Mouse (Mus musculus) lung, postnatal 36 days (tissue): ENCODE measurements around the gene Obsl1.

Experiments
- DNase-seq: peaks from one replicate; pipeline ENCODE4 v3.0.0; 2022; ENCODE audit warnings: mixed read lengths

The Obsl1 gene

DNA sequence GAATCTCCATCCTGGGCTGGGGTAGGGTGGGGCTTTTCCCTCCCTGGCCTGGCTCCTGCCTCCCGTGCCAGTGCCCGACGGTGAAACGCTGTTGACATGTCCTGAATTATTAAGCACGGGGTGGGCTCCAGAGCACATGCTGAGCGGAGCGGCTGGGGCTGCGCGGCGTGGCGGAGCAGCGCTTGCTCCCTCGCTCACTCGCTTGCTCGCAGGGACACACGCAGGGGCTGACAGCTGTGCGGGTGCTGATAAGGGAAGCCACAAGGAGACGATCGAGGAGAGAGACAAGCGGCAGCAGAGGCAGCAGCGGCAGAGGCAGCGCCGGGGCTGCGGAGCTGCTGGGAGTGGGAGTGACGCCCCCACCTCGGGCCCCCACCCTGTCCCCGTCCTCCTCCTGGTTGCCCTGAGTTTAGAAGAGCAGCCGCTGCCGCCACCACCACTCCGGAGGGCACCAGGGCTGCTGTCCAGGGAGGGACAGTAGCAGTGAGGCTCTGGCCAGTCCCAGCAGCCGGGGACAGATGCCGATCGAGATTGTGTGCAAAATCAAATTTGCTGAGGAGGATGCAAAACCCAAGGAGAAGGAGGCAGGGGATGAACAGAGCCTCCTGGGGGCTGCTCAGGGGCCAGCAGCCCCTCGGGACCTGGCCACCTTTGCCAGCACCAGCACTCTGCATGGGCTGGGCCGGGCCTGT is 55.8 kb downstream of the Obsl1 start, which contains the start of gene Asic4:
Asic4 (plus strand) TSS at position 123 of the 692 bp plus-strand sequence.
- no peak for DNase-seq

DNA sequence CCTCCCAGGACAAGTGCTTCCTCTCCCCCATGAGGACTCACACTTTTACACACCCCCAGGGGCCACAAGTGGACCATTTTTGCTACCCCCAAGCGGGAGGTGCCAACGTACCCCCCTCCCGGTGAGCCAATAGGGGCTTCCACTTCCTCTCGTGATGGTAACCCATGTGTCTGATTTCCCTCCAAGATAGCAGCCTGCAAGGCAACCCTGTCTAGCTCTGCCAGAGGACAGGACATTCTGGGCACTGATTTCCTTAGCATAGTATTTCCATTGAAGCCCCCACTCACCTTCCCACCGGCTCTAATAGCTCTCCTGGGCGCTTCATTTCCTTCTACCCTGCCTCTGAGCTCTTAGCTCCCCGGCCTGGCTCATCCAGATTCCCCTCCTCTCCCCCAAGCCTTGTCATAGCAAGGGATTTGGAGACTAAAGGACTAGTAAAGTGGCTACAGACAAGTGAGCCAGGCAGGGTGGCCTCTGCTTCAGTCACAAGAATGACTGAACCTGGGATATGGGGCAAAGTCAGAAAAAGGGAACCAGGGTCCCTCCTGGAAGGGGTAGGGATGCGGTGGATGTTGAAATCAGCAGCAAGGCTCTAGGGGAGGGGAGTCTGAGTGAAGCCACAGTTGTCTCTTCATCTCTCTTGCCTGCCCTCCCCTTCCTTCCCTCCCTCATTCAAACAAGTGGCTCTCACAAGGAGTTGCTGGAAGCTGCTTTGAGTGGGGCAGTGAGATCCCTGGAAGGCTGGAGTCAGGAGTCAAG is 56.7 kb downstream of the Obsl1 start:
- DNase-seq, result no peak

- no peak for DNase-seq
Measured at GRCm38 (mm10) chr1:75448937-75449336, 57.3 kb downstream of the Obsl1 start.

DNA sequence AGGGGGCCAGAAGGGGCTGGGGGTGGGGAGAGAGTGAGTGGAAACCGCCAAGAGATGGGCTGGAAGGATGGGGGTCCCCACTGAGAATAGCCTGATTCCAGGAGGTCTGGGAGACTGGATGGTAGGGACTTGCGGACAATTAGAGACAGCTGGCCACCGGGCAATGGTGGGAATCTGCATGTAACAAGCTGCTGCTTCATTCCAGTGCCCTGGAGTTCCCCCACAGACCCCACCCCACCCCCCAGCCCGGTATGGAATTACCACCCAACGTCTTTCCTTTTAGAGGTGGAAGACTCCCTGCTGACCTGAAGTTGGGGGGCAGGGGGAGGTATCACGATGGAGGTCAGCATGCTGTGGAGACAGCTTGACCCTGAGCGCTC is 58.2 kb downstream of the Obsl1 start:
- DNase-seq, result no peak

DNA sequence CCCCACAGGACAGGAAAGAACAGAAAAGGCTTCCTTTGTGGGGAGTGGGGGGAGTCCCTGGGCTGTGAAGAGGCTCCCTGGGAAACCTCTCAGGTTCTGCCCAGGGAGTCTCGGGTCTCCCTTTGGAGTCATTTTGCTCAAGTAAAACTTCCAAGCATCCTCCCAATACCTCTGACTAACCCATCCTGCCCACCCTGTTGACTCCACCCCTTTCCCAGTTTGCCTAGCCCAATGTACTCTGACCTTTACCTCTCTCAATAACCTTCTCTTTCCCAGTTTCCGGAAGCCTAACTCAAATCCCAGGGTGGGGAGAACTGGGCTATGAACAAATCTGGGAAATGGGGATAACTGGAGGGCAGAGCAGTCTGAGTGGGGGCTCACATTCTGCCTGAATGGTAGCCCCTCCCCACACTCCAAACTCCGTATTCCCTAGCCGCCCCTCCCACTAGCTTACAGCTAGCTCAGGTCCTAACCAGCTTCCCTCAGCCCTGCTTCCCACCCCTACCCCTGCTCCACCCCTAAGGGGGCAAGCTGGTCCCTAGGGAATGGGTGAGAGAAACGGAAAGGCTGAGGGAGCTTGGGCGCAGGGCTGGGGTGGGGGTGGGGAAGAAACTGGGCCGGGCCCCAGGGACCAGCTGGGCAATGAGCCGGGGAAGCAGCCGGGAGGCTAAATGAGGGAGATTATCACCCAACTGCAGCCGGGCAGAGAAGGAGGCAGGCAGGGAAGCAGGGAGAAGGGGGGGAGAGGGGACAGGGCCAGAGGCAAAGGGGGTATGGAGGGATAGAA is 58.8 kb downstream of the Obsl1 start:
- DNase-seq, result no peak

DNA sequence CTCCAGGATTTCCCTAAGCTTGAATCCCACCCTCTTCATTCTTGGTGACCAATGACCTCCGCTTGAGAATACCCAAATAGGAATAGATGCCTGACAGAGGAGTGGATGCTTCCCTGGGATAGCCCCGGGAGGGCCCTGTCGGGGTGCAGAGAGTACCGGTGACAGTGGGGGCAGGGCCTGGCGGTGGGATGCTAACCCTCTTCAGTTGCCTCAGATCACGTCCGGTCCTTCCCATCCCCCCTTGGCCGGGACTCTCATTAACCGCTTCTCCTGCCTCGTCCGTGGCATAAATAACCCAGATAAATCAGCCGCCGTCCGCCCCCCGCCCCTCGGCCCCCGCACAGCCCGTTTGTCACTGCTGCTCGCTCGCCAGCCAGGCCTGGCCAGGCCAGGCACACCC is 59.6 kb downstream of the Obsl1 start:
- no peak for DNase-seq

DNA sequence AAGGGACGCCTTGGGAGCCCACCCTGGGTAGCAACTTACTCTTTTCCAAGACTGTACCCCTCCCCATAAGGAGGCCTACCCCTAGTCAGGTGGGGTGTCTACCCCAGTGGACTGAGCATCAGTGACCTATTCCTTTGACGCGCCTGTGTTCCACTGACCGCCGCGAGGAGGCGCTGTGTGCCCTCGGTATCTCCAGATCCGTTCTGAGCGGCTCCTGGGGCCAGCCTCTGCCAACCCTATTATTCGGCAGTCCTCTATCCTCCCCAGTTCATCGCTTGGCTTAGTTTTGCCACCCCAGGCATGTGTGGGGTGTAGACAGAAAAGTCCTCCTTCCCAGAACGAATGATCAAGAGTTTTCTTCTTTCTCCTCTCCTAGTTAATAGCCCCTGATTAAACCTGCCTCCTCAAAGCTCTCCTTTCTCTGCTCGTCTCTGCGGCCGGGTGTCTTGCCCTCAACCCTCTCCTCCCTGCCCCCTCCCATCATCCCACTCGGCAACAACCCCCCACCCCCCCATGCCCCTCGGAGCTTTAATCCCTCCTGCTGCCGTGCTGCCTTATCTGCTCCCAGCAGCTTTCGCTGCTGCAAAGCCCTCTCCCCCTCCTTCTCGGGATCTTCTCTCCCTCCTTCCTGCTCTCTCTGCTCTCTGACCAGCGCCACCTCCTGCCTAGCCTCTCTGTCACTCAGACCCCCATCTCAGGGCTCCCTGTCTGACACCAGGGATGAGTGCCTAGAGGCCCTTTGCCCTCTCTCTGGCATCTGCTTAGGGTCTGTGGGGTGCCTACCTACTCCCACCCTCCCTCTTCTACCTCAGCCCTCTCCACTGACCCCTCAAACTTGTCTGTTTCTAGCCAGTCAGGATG is 60.3 kb downstream of the Obsl1 start:
- DNase-seq, result peak; percentile 84

DNA sequence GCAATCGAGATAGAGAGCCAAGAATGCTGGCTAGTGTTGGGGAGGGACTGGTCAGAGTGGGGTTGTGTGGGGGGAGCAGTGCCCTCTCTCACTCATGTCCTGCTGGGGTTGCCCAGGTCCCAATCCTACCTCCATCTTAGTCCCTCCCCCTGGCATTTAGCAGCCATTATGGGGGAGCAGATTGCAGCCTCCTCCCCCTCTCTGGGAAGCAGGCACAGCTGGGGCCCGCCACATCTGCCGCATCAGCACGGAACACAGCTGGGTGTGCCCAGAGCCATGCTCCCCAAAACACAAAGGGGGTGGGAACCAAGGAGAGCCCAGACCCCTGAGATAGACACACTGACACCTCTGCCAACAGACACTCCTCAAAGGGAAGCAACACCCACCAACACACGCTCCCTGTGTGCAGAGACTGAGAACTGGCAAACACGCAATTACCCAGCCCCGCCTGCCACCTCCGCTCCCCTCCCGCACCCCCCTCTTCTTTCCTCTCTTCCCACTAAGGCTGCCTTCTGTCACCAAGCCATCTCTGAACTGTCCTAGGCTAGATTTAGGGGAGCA is 61.0 kb downstream of the Obsl1 start:
- no peak for DNase-seq

DNA sequence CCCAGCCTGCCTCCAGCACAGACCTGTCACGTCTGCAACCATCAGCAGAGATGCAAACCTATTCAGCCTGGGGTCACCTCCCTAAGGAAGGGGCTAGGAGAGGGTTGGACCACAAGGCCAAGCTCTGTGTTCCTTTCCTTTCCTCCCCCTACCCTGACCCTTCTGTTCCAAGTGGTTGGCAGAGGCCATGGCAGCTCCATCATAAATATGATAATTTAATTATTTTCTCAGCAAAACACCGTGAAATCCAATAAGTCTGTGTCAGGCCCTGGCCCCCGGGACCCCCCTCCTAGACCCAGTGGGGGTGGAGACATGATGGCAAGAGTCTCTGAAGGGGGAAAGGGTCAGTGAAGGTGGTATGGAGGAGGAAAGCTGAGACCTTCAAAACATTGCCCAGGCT is 62.0 kb downstream of the Obsl1 start:
- no peak for DNase-seq

- DNase-seq, result no peak
Measured at GRCm38 (mm10) chr1:75443247-75444024, 62.8 kb downstream of the Obsl1 start.

- DNase-seq, result no peak
Measured at GRCm38 (mm10) chr1:75442811-75443210, 63.4 kb downstream of the Obsl1 start.

GRCm38 (mm10) chr1:75442171-75442570 is 64.1 kb downstream of the Obsl1 start:
- no peak for DNase-seq

GRCm38 (mm10) chr1:75441471-75441996 is 64.7 kb downstream of the Obsl1 start:
- no peak for DNase-seq

GRCm38 (mm10) chr1:75440661-75441060 is 65.6 kb downstream of the Obsl1 start:
- DNase-seq, result no peak

DNA sequence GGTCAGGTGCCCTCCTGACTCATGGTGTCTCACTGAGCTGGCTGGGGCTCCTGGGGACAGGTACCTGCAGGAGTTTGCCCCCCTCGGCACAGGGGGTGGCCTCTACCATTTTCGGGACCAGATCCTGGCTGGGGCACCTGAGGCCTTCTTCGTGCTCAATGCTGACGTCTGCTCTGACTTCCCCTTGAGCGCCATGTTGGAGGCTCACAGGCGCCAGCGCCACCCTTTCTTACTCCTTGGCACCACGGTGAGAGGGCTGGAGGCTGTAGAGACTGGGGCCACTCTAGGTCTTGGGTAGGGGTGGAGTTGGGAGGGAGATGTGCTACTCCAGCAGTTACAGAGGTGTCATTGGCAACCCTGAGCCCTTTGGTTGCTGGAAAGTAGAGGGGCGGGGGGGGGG is 67.5 kb downstream of the Obsl1 start:
- DNase-seq, result no peak

GRCm38 (mm10) chr1:75435475-75436328 is 70.5 kb downstream of the Obsl1 start, which contains the start of gene Gmppa:
TSS of gene Gmppa (plus strand) at chr1:75435930.
- DNase-seq, result peak; percentile 93
